7 mouse cellular contexts compared by ENCODE assay signal in genomic region chr3:87929341-87930077, GRCm38 (mm10). TPM values are rescaled to one million over a fixed set of nuclear protein-coding genes. Genes with fewer than 3 reads are reported as not detected.
DNase-seq lines count a peak whose midpoint lies in the region; ATAC-seq lines count a peak whose summit lies in the region.

No protein-coding gene starts in this region.

- no peak; the same call in 1 of the 2 replicates for ATAC-seq in neural tube, embryonic 11.5 days (ENCODE audit: insufficient read depth, low FRiP score, low TSS enrichment)
- peak; percentile 30 for ATAC-seq in limb, embryonic 15.5 days (ENCODE audit: insufficient number of reproducible peaks, low FRiP score, low TSS enrichment, low read depth)
- peak; percentile 22; the same call in 1 of the 2 replicates for ATAC-seq in stomach, embryonic 16.5 days (ENCODE audit: insufficient read depth, low FRiP score)

- H3K4me1 ChIP-seq in neural tube, embryonic 11.5 days (ENCODE audit: control insufficient read depth, insufficient read depth, low read length) = peaks cover 13% of the 10 kb centered on the region
- H3K4me1 ChIP-seq in erythroblast, embryonic 14.5 days (ENCODE audit: control insufficient read depth) = peaks cover 58% of the 10 kb centered on the region
- peaks cover 30% of the 10 kb centered on the region for H3K4me1 ChIP-seq in limb, embryonic 15.5 days
- peaks cover 17% of the 10 kb centered on the region for H3K4me1 ChIP-seq in stomach, embryonic 16.5 days (ENCODE audit: control insufficient read depth, insufficient read depth, low read length)

- DNase-seq in neural tube, embryonic 11.5 days (ENCODE audit: low spot score) = no peak
- DNase-seq in neural tube, embryonic 10.5 days (ENCODE audit: extremely low spot score, low spot score) = no peak
- no peak for DNase-seq in MN1 (ENCODE audit: low spot score)
- no peak for DNase-seq in adrenal gland, postnatal 4 days (ENCODE audit: low spot score in 2 of 2)

- peak overlapping the region; percentile 44 for H3K27ac ChIP-seq in neural tube, embryonic 11.5 days (ENCODE audit: low read depth, low read length)
- H3K27ac ChIP-seq in limb, embryonic 15.5 days = peak overlapping the region; percentile 93
- peak overlapping the region; percentile 91 for H3K27ac ChIP-seq in stomach, embryonic 16.5 days (ENCODE audit: low read length)

- H3K27me3 ChIP-seq in neural tube, embryonic 11.5 days (ENCODE audit: control insufficient read depth, insufficient read depth, low read length) = no peaks in the 10 kb centered on the region
- H3K27me3 ChIP-seq in erythroblast, embryonic 14.5 days (ENCODE audit: control insufficient read depth) = no peaks in the 10 kb centered on the region
- H3K27me3 ChIP-seq in limb, embryonic 15.5 days = no peaks in the 10 kb centered on the region
- no peaks in the 10 kb centered on the region for H3K27me3 ChIP-seq in stomach, embryonic 16.5 days (ENCODE audit: control insufficient read depth, insufficient read depth, low read length)

- H3K36me3 ChIP-seq in neural tube, embryonic 11.5 days (ENCODE audit: control insufficient read depth, insufficient read depth, low read length) = peaks cover 19% of the 10 kb centered on the region
- peaks cover 64% of the 10 kb centered on the region for H3K36me3 ChIP-seq in erythroblast, embryonic 14.5 days (ENCODE audit: control insufficient read depth)
- peaks cover 53% of the 10 kb centered on the region for H3K36me3 ChIP-seq in limb, embryonic 15.5 days
- H3K36me3 ChIP-seq in stomach, embryonic 16.5 days (ENCODE audit: control insufficient read depth, insufficient read depth, low read length) = peaks cover 17% of the 10 kb centered on the region

- peak overlapping the region; percentile 96 for H3K4me3 ChIP-seq in neural tube, embryonic 11.5 days (ENCODE audit: low read depth, low read length)
- H3K4me3 ChIP-seq in erythroblast, embryonic 14.5 days (replicated peaks) = peak overlapping the region; percentile 100
- H3K4me3 ChIP-seq in limb, embryonic 15.5 days = peak overlapping the region; percentile 94
- peak overlapping the region; percentile 96 for H3K4me3 ChIP-seq in stomach, embryonic 16.5 days (replicated peaks; ENCODE audit: low read length)

- H3K4me2 ChIP-seq in neural tube, embryonic 11.5 days (ENCODE audit: low read depth) = peak overlapping the region; percentile 74
- H3K4me2 ChIP-seq in limb, embryonic 15.5 days = peak overlapping the region; percentile 69
- peak overlapping the region; percentile 71 for H3K4me2 ChIP-seq in stomach, embryonic 16.5 days (ENCODE audit: low read depth, low read length)

- 9% methylated on average over 26 of the region's 26 CpGs for WGBS in neural tube, embryonic 11.5 days
- 5% methylated on average over 26 of the region's 26 CpGs for WGBS in limb, embryonic 15.5 days
- WGBS in stomach, embryonic 16.5 days = 5% methylated on average over 26 of the region's 26 CpGs

- no peaks in the 10 kb centered on the region for H3K9me3 ChIP-seq in neural tube, embryonic 11.5 days (ENCODE audit: control insufficient read depth, low read length)
- H3K9me3 ChIP-seq in erythroblast, embryonic 14.5 days (ENCODE audit: control insufficient read depth, low read length) = no peaks in the 10 kb centered on the region
- no peaks in the 10 kb centered on the region for H3K9me3 ChIP-seq in limb, embryonic 15.5 days
- no peaks in the 10 kb centered on the region for H3K9me3 ChIP-seq in stomach, embryonic 16.5 days (replicated peaks; ENCODE audit: control insufficient read depth, low read length)

- peak overlapping the region; percentile 84 for H3K9ac ChIP-seq in neural tube, embryonic 11.5 days (ENCODE audit: low read length)
- peak overlapping the region; percentile 86 for H3K9ac ChIP-seq in limb, embryonic 15.5 days
- peak overlapping the region; percentile 95 for H3K9ac ChIP-seq in stomach, embryonic 16.5 days (ENCODE audit: low read length)

RNA-seq across cellular contexts. Expression of gene Isg20l2, which starts 0.6 kb away (rescaled TPM):
- polyA plus RNA-seq in neural tube, embryonic 11.5 days (2014; fragmentation: Nextera tagmentation; extraction: Ambion mirVana) = 52.3 and 53.9 TPM in 2 replicates
- polyA plus RNA-seq in erythroblast, embryonic 14.5 days (2012) = 0.25 and 0.26 TPM in 2 replicates
- polyA plus RNA-seq in limb, embryonic 15.5 days (2015; fragmentation: Nextera tagmentation; extraction: Ambion mirVana) = 48.5 and 56.0 TPM in 2 replicates
- polyA plus RNA-seq in stomach, embryonic 16.5 days (2015; fragmentation: Nextera tagmentation; extraction: Ambion mirVana) = 40.8 and 41.5 TPM in 2 replicates
- total RNA-seq in adrenal gland, postnatal 4 days (2021) = 10 to 100 TPM; 31.0 to 33.5 TPM

RNA-seq across cellular contexts. Expression of gene Rrnad1, which starts 1.0 kb away (rescaled TPM):
- 14.5 and 16.9 TPM in 2 replicates for polyA plus RNA-seq in neural tube, embryonic 11.5 days (2014; fragmentation: Nextera tagmentation; extraction: Ambion mirVana)
- 1.3 TPM in 2 replicates for polyA plus RNA-seq in erythroblast, embryonic 14.5 days (2012)
- polyA plus RNA-seq in limb, embryonic 15.5 days (2015; fragmentation: Nextera tagmentation; extraction: Ambion mirVana) = 18.4 and 18.5 TPM in 2 replicates
- 19.8 and 20.3 TPM in 2 replicates for polyA plus RNA-seq in stomach, embryonic 16.5 days (2015; fragmentation: Nextera tagmentation; extraction: Ambion mirVana)
- total RNA-seq in adrenal gland, postnatal 4 days (2021) = 10 to 100 TPM; 21.9 to 24.9 TPM

RNA-seq across cellular contexts. Expression of gene Mrpl24, which starts 10.2 kb away (rescaled TPM):
- 76.1 and 79.2 TPM in 2 replicates for polyA plus RNA-seq in neural tube, embryonic 11.5 days (2014; fragmentation: Nextera tagmentation; extraction: Ambion mirVana)
- polyA plus RNA-seq in erythroblast, embryonic 14.5 days (2012) = 0.97 and 1.1 TPM in 2 replicates
- polyA plus RNA-seq in limb, embryonic 15.5 days (2015; fragmentation: Nextera tagmentation; extraction: Ambion mirVana) = 62.9 and 64.3 TPM in 2 replicates
- 66.2 and 77.2 TPM in 2 replicates for polyA plus RNA-seq in stomach, embryonic 16.5 days (2015; fragmentation: Nextera tagmentation; extraction: Ambion mirVana)
- total RNA-seq in adrenal gland, postnatal 4 days (2021) = 100 to 1,000 TPM; 135 to 138 TPM

RNA-seq across cellular contexts. Expression of gene Crabp2, which starts 19.0 kb away (rescaled TPM):
- 565 and 607 TPM in 2 replicates for polyA plus RNA-seq in neural tube, embryonic 11.5 days (2014; fragmentation: Nextera tagmentation; extraction: Ambion mirVana)
- polyA plus RNA-seq in erythroblast, embryonic 14.5 days (2012) = not detected in 2 replicates
- polyA plus RNA-seq in limb, embryonic 15.5 days (2015; fragmentation: Nextera tagmentation; extraction: Ambion mirVana) = 249 and 274 TPM in 2 replicates
- 29.4 and 43.3 TPM in 2 replicates for polyA plus RNA-seq in stomach, embryonic 16.5 days (2015; fragmentation: Nextera tagmentation; extraction: Ambion mirVana)
- total RNA-seq in adrenal gland, postnatal 4 days (2021) = 1 to 10 TPM; 1.7 to 2.0 TPM

RNA-seq across cellular contexts. Expression of gene Hdgf, which starts 23.4 kb away (rescaled TPM):
- 256 and 261 TPM in 2 replicates for polyA plus RNA-seq in neural tube, embryonic 11.5 days (2014; fragmentation: Nextera tagmentation; extraction: Ambion mirVana)
- 86.9 and 109 TPM in 2 replicates for polyA plus RNA-seq in erythroblast, embryonic 14.5 days (2012)
- polyA plus RNA-seq in limb, embryonic 15.5 days (2015; fragmentation: Nextera tagmentation; extraction: Ambion mirVana) = 223 and 241 TPM in 2 replicates
- polyA plus RNA-seq in stomach, embryonic 16.5 days (2015; fragmentation: Nextera tagmentation; extraction: Ambion mirVana) = 82.1 and 83.1 TPM in 2 replicates
- 100 to 1,000 TPM; 205 to 213 TPM for total RNA-seq in adrenal gland, postnatal 4 days (2021)

Comparison
In these comparisons a context has a peak if more than half of its experiments do, and no peak if none do; other contexts are left out.
1. RNA of gene Isg20l2, which starts 0.6 kb away (polyA plus RNA-seq): 48.5 to 56.0 TPM in limb, embryonic 15.5 days, 52.3 to 53.9 TPM in neural tube, embryonic 11.5 days and 40.8 to 41.5 TPM in stomach, embryonic 16.5 days; 0.25 to 0.26 TPM in erythroblast, embryonic 14.5 days; every median in the first group is over 10 times any median in the second.
2. RNA of gene Mrpl24, which starts 10.2 kb away (polyA plus RNA-seq): 76.1 to 79.2 TPM in neural tube, embryonic 11.5 days, 66.2 to 77.2 TPM in stomach, embryonic 16.5 days and 62.9 to 64.3 TPM in limb, embryonic 15.5 days; 0.97 to 1.1 TPM in erythroblast, embryonic 14.5 days; every median in the first group is over 10 times any median in the second.
3. Peak in every context shown above with its lines, with median percentiles within 50 percentile points of each other: H3K27ac ChIP-seq, H3K4me2 ChIP-seq, H3K4me3 ChIP-seq and H3K9ac ChIP-seq.